Mouse (Mus musculus) cerebellum, postnatal 14 days (tissue): Measurements from ENCODE around the gene Ube2c.
"Not testable (repeated sequence)": the region's sequence is repeated elsewhere in the genome, so short reads cannot be mapped to it uniquely, and the experiment has no call there.

Experiments
- DNase-seq, 2 experiments: peaks; one replicate each; pipeline ENCODE4 v3.0.0; 2021; ENCODE audit warnings: mixed read lengths in 2 of 2

Ube2c gene

GRCm38 (mm10) chr2:164790451-164790850 lies 20.8 kb downstream of the Ube2c start:
- no peak for DNase-seq

GRCm38 (mm10) chr2:164791841-164792261 lies 22.2 kb downstream of the Ube2c start:
- DNase-seq = peak in 1 of 2 experiments; percentile 56

- no peak for DNase-seq
Measured at GRCm38 (mm10) chr2:164792400-164793190, 22.9 kb downstream of the Ube2c start.

- peak; percentile 76 to 85 for DNase-seq
Measured at GRCm38 (mm10) chr2:164793236-164793635, 23.5 kb downstream of the Ube2c start.

GRCm38 (mm10) chr2:164793772-164794171 lies 24.1 kb downstream of the Ube2c start:
- no peak for DNase-seq

GRCm38 (mm10) chr2:164794293-164794692 lies 24.6 kb downstream of the Ube2c start:
- DNase-seq = peak; percentile 94 to 98

GRCm38 (mm10) chr2:164795868-164796267 lies 26.2 kb downstream of the Ube2c start:
- no peak for DNase-seq

- DNase-seq = not testable (repeated sequence)
Measured at GRCm38 (mm10) chr2:164798554-164798953, 28.9 kb downstream of the Ube2c start.

GRCm38 (mm10) chr2:164800252-164801004 lies 30.7 kb downstream of the Ube2c start:
- DNase-seq = no peak

GRCm38 (mm10) chr2:164803201-164803920 lies 33.7 kb downstream of the Ube2c start:
- DNase-seq = no peak

GRCm38 (mm10) chr2:164803921-164804313 lies 34.2 kb downstream of the Ube2c start:
- DNase-seq = no peak

- peak; percentile 99 for DNase-seq
Measured at GRCm38 (mm10) chr2:164804533-164805331, 35.0 kb downstream of the Ube2c start, which contains the start of the genes Acot8 and Zswim3. Gene Acot8 (minus strand): TSS chr2:164804882. Gene Zswim3 (plus strand): TSS chr2:164805098.

GRCm38 (mm10) chr2:164805332-164805718 lies 35.6 kb downstream of the Ube2c start:
- no peak for DNase-seq

- no peak for DNase-seq
Measured at GRCm38 (mm10) chr2:164806614-164807013, 36.9 kb downstream of the Ube2c start.

- no peak for DNase-seq
Measured at GRCm38 (mm10) chr2:164813557-164813956, 43.9 kb downstream of the Ube2c start.

GRCm38 (mm10) chr2:164815348-164815747 lies 45.6 kb downstream of the Ube2c start:
- no peak for DNase-seq

- DNase-seq = no peak
Measured at GRCm38 (mm10) chr2:164815821-164816220, 46.1 kb downstream of the Ube2c start.

- DNase-seq = no peak
Measured at GRCm38 (mm10) chr2:164817206-164817605, 47.5 kb downstream of the Ube2c start.

GRCm38 (mm10) chr2:164817703-164818102 lies 48.0 kb downstream of the Ube2c start:
- DNase-seq = no peak

- peak; percentile 38 to 48 for DNase-seq
Measured at GRCm38 (mm10) chr2:164821060-164821459, 51.4 kb downstream of the Ube2c start.

- DNase-seq = peak; percentile 100
Measured at GRCm38 (mm10) chr2:164822636-164823165, 53.0 kb downstream of the Ube2c start, which contains the start of gene Zswim1. Gene Zswim1 (plus strand): TSS chr2:164822686.

- no peak for DNase-seq
Measured at GRCm38 (mm10) chr2:164823181-164823585, 53.5 kb downstream of the Ube2c start.
